Mouse (Mus musculus) neural tube, embryonic 14.5 days (tissue): Measurements from ENCODE around the gene Tra2a. TPM values are rescaled to one million over a fixed set of nuclear protein-coding genes. Genes with fewer than 3 reads are reported as not detected.
A peak's percentile ranks its signal among the peaks of the same experiment; 100 is the strongest.

Experiments used
- ATAC-seq: fragments of 200-750 bp; cut with Nextera tagmentation; 2 replicates; pipeline ENCODE4 v1.8.0; 2017; ENCODE audit warnings: low read depth, mild to moderate bottlenecking, moderate TSS enrichment, moderate library complexity
- H3K27ac ChIP-seq: fragments of 300-500 bp; sonication (generic); 2 replicates; pipeline ENCODE4 v1.5.1; 2014; ENCODE audit warnings: low read depth, mild to moderate bottlenecking, control low read depth, low read length, moderate library complexity, mixed read lengths
- H3K27me3 ChIP-seq: fragments of 300-500 bp; sonication (generic); 2 replicates; pipeline ENCODE4 v1.6.1; 2014; ENCODE audit warnings: low read length; ENCODE audit not compliant: control insufficient read depth, insufficient read depth
- H3K36me3 ChIP-seq: fragments of 300-500 bp; sonication (generic); 2 replicates; pipeline ENCODE4 v1.6.1; 2014; ENCODE audit warnings: low read length, mixed read lengths; ENCODE audit not compliant: control insufficient read depth, insufficient read depth
- H3K4me1 ChIP-seq: fragments of 300-500 bp; sonication (generic); 2 replicates; pipeline ENCODE4 v1.6.1; 2014; ENCODE audit warnings: low read length; ENCODE audit not compliant: control insufficient read depth, insufficient read depth
- H3K4me2 ChIP-seq: fragments of 300-500 bp; sonication (generic); 2 replicates; pipeline ENCODE4 v1.6.1; 2014; ENCODE audit warnings: mild to moderate bottlenecking, low read depth, low read length, control low read depth
- H3K4me3 ChIP-seq: fragments of 300-500 bp; sonication (generic); 2 replicates; pipeline ENCODE4 v1.5.1; 2014; ENCODE audit warnings: low read depth, low read length, control low read depth, mixed read lengths
- H3K9ac ChIP-seq: fragments of 300-500 bp; sonication (generic); replicated peaks from 2 replicates; pipeline ENCODE4 v1.6.1; 2014; ENCODE audit warnings: low read depth, mild to moderate bottlenecking, control low read depth, low read length, mixed read lengths
- H3K9me3 ChIP-seq: fragments of 300-500 bp; sonication (generic); 2 replicates; pipeline ENCODE4 v1.6.1; 2016; ENCODE audit warnings: low read length; ENCODE audit not compliant: control insufficient read depth
- WGBS: fragments of 180-500 bp; shearing (Covaris S2); extraction: QIAGEN DNeasy Blood & Tissue Kit; methylation state at CpG from one replicate; pipeline ENCODE4 v1.1.7; 2014; 5-methylcytosine and 5-hydroxymethylcytosine counted together
- polyA plus RNA-seq: library from polyadenylated mRNA; unstranded; fragments of >200 nt; fragmentation: Nextera tagmentation; extraction: Ambion mirVana; gene quantifications from 2 replicates; pipeline ENCODE4 v1.2.1, GENCODE M21; 2014

Gene Tra2a
- polyA plus RNA-seq, 1 experiment from 2014 or later, result 64.2 TPM

GRCm38 (mm10) chr6:49252207-49252606 lies 11.6 kb downstream of the Tra2a start:
- peaks cover 28% of the 10 kb centered on the region for H3K36me3 ChIP-seq
- H3K4me1 ChIP-seq, result no peaks in the 10 kb centered on the region
- H3K9me3 ChIP-seq, result no peaks in the 10 kb centered on the region
- H3K9ac ChIP-seq, result no peak overlapping the region
- ATAC-seq, result no peak
- 92% methylated on average over 8 of the region's 8 CpGs for WGBS
- H3K4me2 ChIP-seq, result no peak overlapping the region
- H3K27ac ChIP-seq, result no peak overlapping the region
- H3K4me3 ChIP-seq, result no peak overlapping the region
- no peaks in the 10 kb centered on the region for H3K27me3 ChIP-seq

- Histone ChIP-seq H3K36me3 (peaks cover 34% of the 10 kb centered on the region), H3K9ac (no peak overlapping the region), H3K4me2 (no peak overlapping the region), H3K27ac (no peak overlapping the region), H3K4me3 (no peak overlapping the region), H3K9me3 (no peaks in the 10 kb centered on the region), H3K27me3 (no peaks in the 10 kb centered on the region), H3K4me1 (no peaks in the 10 kb centered on the region)
- WGBS, result 97% methylated on average over 2 of the region's 2 CpGs
- ATAC-seq, result no peak
These were observed 12.6 kb downstream of the Tra2a start for GRCm38 (mm10) chr6:49251199-49251598.

GRCm38 (mm10) chr6:49247246-49247645 lies 16.6 kb downstream of the Tra2a start:
- Histone ChIP-seq H3K4me2 (no peak overlapping the region), H3K27me3 (no peaks in the 10 kb centered on the region), H3K4me3 (no peak overlapping the region), H3K9me3 (no peaks in the 10 kb centered on the region), H3K4me1 (no peaks in the 10 kb centered on the region), H3K27ac (no peak overlapping the region), H3K9ac (no peak overlapping the region), H3K36me3 (peaks cover 50% of the 10 kb centered on the region)
- ATAC-seq, result peak; percentile 66; the same call in 1 of the 2 replicates
- WGBS, result 64% methylated on average over 2 of the region's 2 CpGs

GRCm38 (mm10) chr6:49242331-49242730 lies 21.5 kb downstream of the Tra2a start:
- Histone ChIP-seq H3K27ac (no peak overlapping the region), H3K27me3 (no peaks in the 10 kb centered on the region), H3K4me3 (no peak overlapping the region), H3K4me1 (no peaks in the 10 kb centered on the region), H3K4me2 (no peak overlapping the region), H3K9me3 (no peaks in the 10 kb centered on the region), H3K36me3 (peaks cover 27% of the 10 kb centered on the region), H3K9ac (no peak overlapping the region)
- no peak for ATAC-seq
- 80% methylated on average over 1 of the region's 1 CpGs for WGBS

- Histone ChIP-seq H3K9ac (no peak overlapping the region), H3K9me3 (no peaks in the 10 kb centered on the region), H3K36me3 (peaks cover 25% of the 10 kb centered on the region), H3K4me3 (no peak overlapping the region), H3K27ac (no peak overlapping the region), H3K4me2 (no peak overlapping the region), H3K4me1 (no peaks in the 10 kb centered on the region), H3K27me3 (no peaks in the 10 kb centered on the region)
- no peak for ATAC-seq
- 94% methylated on average over 1 of the region's 1 CpGs for WGBS
These were observed 22.3 kb downstream of the Tra2a start for GRCm38 (mm10) chr6:49241562-49241961.

- no peaks in the 10 kb centered on the region for H3K27me3 ChIP-seq
- H3K4me2 ChIP-seq, result no peak overlapping the region
- H3K4me1 ChIP-seq, result no peaks in the 10 kb centered on the region
- no peaks in the 10 kb centered on the region for H3K9me3 ChIP-seq
- no peaks in the 10 kb centered on the region for H3K36me3 ChIP-seq
- no peak overlapping the region for H3K9ac ChIP-seq
- peak; percentile 95 for ATAC-seq
- no peak overlapping the region for H3K27ac ChIP-seq
- 57% methylated on average over 9 of the region's 9 CpGs for WGBS
- no peak overlapping the region for H3K4me3 ChIP-seq
These were observed 27.5 kb downstream of the Tra2a start for GRCm38 (mm10) chr6:49236331-49236730.

GRCm38 (mm10) chr6:49233356-49233755 lies 30.5 kb downstream of the Tra2a start:
- Histone ChIP-seq H3K36me3 (no peaks in the 10 kb centered on the region), H3K4me3 (no peak overlapping the region), H3K27me3 (no peaks in the 10 kb centered on the region), H3K9me3 (no peaks in the 10 kb centered on the region), H3K9ac (no peak overlapping the region), H3K4me1 (no peaks in the 10 kb centered on the region), H3K4me2 (no peak overlapping the region), H3K27ac (no peak overlapping the region)
- 57% methylated on average over 4 of the region's 4 CpGs for WGBS
- no peak for ATAC-seq

GRCm38 (mm10) chr6:49228126-49228679 lies 35.6 kb downstream of the Tra2a start:
- H3K9me3 ChIP-seq, result no peaks in the 10 kb centered on the region
- no peaks in the 10 kb centered on the region for H3K36me3 ChIP-seq
- 13% methylated on average over 7 of the region's 7 CpGs for WGBS
- peak; percentile 58; the same call in 1 of the 2 replicates for ATAC-seq
- H3K4me3 ChIP-seq, result no peak overlapping the region
- no peak overlapping the region for H3K27ac ChIP-seq
- no peaks in the 10 kb centered on the region for H3K4me1 ChIP-seq
- no peak overlapping the region for H3K9ac ChIP-seq
- H3K27me3 ChIP-seq, result no peaks in the 10 kb centered on the region
- no peak overlapping the region for H3K4me2 ChIP-seq

- no peaks in the 10 kb centered on the region for H3K36me3 ChIP-seq
- no peak overlapping the region for H3K9ac ChIP-seq
- H3K4me3 ChIP-seq, result no peak overlapping the region
- no peak for ATAC-seq
- no peaks in the 10 kb centered on the region for H3K9me3 ChIP-seq
- no peak overlapping the region; the same call in 1 of the 2 replicates for H3K4me2 ChIP-seq
- H3K27ac ChIP-seq, result no peak overlapping the region
- H3K27me3 ChIP-seq, result no peaks in the 10 kb centered on the region
- no peaks in the 10 kb centered on the region for H3K4me1 ChIP-seq
- 6% methylated on average over 15 of the region's 15 CpGs for WGBS
These were observed 36.6 kb downstream of the Tra2a start for GRCm38 (mm10) chr6:49227184-49227735.
